Comparison of ENCODE assay signal across 18 mouse cellular contexts in genomic region chr4:132529344-132529743, GRCm38 (mm10). TPM values are rescaled to one million over a fixed set of nuclear protein-coding genes. Genes with fewer than 3 reads are reported as not detected.
DNase-seq lines count a peak whose midpoint lies in the region; ATAC-seq and TF ChIP-seq lines count a peak whose summit lies in the region.
"Had no signal": no experiment of that assay in that cellular context is flagged by ENCODE, and none has a peak within 500 bp of the region (broad histone marks: within the 10 kb centered on the region; RNA-seq: fewer than 3 reads in every experiment).

No protein-coding gene starts in this region.

- H3K4me3 ChIP-seq in CH12.LX (replicated peaks in 1 of 3; ENCODE audit: low read depth in 2 of 3, low read length in 2 of 3, poor library complexity in 1 of 3) = no peak overlapping the region
- H3K4me3 ChIP-seq in megakaryocyte, embryonic 14.5 days (replicated peaks) = peak overlapping the region; percentile 62
- H3K4me3 ChIP-seq in hindbrain, embryonic 12.5 days = no peak overlapping the region
- no peak overlapping the region for H3K4me3 ChIP-seq in midbrain, embryonic 10.5 days
- H3K4me3 ChIP-seq: embryonic facial prominence, embryonic 12.5 days; forebrain, embryonic 13.5 days; gastrocnemius, adult 2 months; heart, embryonic 10.5 days; limb, embryonic 10.5 days had no signal

- no peaks in the 10 kb centered on the region for H3K27me3 ChIP-seq in CH12.LX (replicated peaks)
- no peaks in the 10 kb centered on the region for H3K27me3 ChIP-seq in megakaryocyte, embryonic 14.5 days (replicated peaks)
- H3K27me3 ChIP-seq in hindbrain, embryonic 12.5 days = no peaks in the 10 kb centered on the region
- no peaks in the 10 kb centered on the region for H3K27me3 ChIP-seq in midbrain, embryonic 10.5 days (ENCODE audit: low read depth, poor library complexity, severe bottlenecking)
- H3K27me3 ChIP-seq: embryonic facial prominence, embryonic 12.5 days; forebrain, embryonic 13.5 days; Patski had no signal

- peaks cover 5% of the 10 kb centered on the region; the same call in 1 of the 2 replicates for H3K79me2 ChIP-seq in CH12.LX (replicated peaks; ENCODE audit: control insufficient read depth, extremely low read depth, insufficient read depth, poor library complexity, severe bottlenecking)

- H3K27ac ChIP-seq in CH12.LX (ENCODE audit: insufficient read depth, low read depth) = no peak overlapping the region
- H3K27ac ChIP-seq in hindbrain, embryonic 12.5 days = no peak overlapping the region
- no peak overlapping the region for H3K27ac ChIP-seq in midbrain, embryonic 10.5 days (replicated peaks)
- H3K27ac ChIP-seq: embryonic facial prominence, embryonic 12.5 days; forebrain, embryonic 13.5 days; gastrocnemius, adult 2 months; heart, embryonic 10.5 days; limb, embryonic 10.5 days had no signal

- no peak for TF ChIP-seq POLR2A in CH12.LX (IDR thresholded peaks at IDR 0.05; ENCODE audit: low read depth, low read length)

- H3K4me1 ChIP-seq in CH12.LX (ENCODE audit: control insufficient read depth in 1 of 2, insufficient read depth in 2 of 2) = peaks cover 4 to 23% of the 10 kb centered on the region in 2 experiments
- H3K4me1 ChIP-seq in megakaryocyte, embryonic 14.5 days = peaks cover 79% of the 10 kb centered on the region
- peaks cover 18% of the 10 kb centered on the region for H3K4me1 ChIP-seq in hindbrain, embryonic 12.5 days
- H3K4me1 ChIP-seq in midbrain, embryonic 10.5 days = peaks cover 32% of the 10 kb centered on the region

- H3K4me2 ChIP-seq in CH12.LX (ENCODE audit: insufficient read depth, low read depth, poor library complexity, severe bottlenecking) = no peak overlapping the region
- no peak overlapping the region for H3K4me2 ChIP-seq in hindbrain, embryonic 12.5 days (replicated peaks)
- H3K4me2 ChIP-seq: embryonic facial prominence, embryonic 12.5 days; forebrain, embryonic 13.5 days had no signal

- no peak for ATAC-seq in hindbrain, embryonic 12.5 days (ENCODE audit: low FRiP score)
- ATAC-seq: forebrain, embryonic 13.5 days; intestine, embryonic 16.5 days; Patski had no signal

- no peak for TF ChIP-seq CTCF in CH12.LX (conservative IDR thresholded peaks at IDR 0.05 in 1 of 2, IDR thresholded peaks at IDR 0.05 in 1 of 2; ENCODE audit: low read depth in 2 of 2, low read length in 2 of 2)

- H3K9ac ChIP-seq in CH12.LX (ENCODE audit: insufficient read depth, low read depth) = no peak overlapping the region
- no peak overlapping the region for H3K9ac ChIP-seq in hindbrain, embryonic 12.5 days
- H3K9ac ChIP-seq: embryonic facial prominence, embryonic 12.5 days; forebrain, embryonic 13.5 days had no signal

- in situ Hi-C loops in CH12.LX (cut with MboI; ENCODE audit: low pct_ligation_motif_present, low pct_unique_long_range_greater_than_20kb, low sequenced_read_pairs) = no loop called here

- no peak for TF ChIP-seq RAD21 in CH12.LX (IDR thresholded peaks at IDR 0.05; ENCODE audit: low read depth, low read length)

- TF ChIP-seq EP300 in CH12.LX (IDR thresholded peaks at IDR 0.05; ENCODE audit: low read length) = no peak

- WGBS in large intestine, adult 2 months = 15% methylated on average over 4 of the region's 4 CpGs
- 88% methylated on average over 4 of the region's 4 CpGs for WGBS in hindbrain, embryonic 12.5 days
- 92% methylated on average over 4 of the region's 4 CpGs for WGBS in midbrain, embryonic 10.5 days

- dilution Hi-C loops in CH12.LX (cut with MboI; ENCODE audit: extremely low pct_ligation_motif_present, extremely low pct_unique_long_range_greater_than_20kb, low sequenced_read_pairs) = no loop called here

- no peaks in the 10 kb centered on the region for H3K9me3 ChIP-seq in CH12.LX (replicated peaks; ENCODE audit: low read length)
- no peaks in the 10 kb centered on the region for H3K9me3 ChIP-seq in megakaryocyte, embryonic 14.5 days
- no peaks in the 10 kb centered on the region for H3K9me3 ChIP-seq in hindbrain, embryonic 12.5 days (replicated peaks)
- no peaks in the 10 kb centered on the region for H3K9me3 ChIP-seq in midbrain, embryonic 10.5 days (replicated peaks)
- H3K9me3 ChIP-seq: embryonic facial prominence, embryonic 12.5 days; forebrain, embryonic 13.5 days; heart, embryonic 10.5 days; limb, embryonic 10.5 days had no signal

- peak; percentile 51 for DNase-seq in kidney, adult 11 months
- DNase-seq in kidney, adult 18-20 months = no peak
- DNase-seq in CH12.LX (ENCODE audit: extremely low read depth) = peak; percentile 24
- peak; percentile 87 for DNase-seq in large intestine, adult 2 months (ENCODE audit: low read depth, low spot score)
- DNase-seq in midbrain, embryonic 10.5 days (ENCODE audit: low spot score) = no peak
- no peak for DNase-seq in Muller cell, postnatal 12 days (ENCODE audit: inconsistent ontology term)
- DNase-seq: cerebellum, postnatal 10 days; gastrocnemius, adult 2 months; heart, postnatal 4 days; lung, postnatal 4 days had no signal

- peaks cover 0 to 24% of the 10 kb centered on the region in 2 experiments for H3K36me3 ChIP-seq in CH12.LX (replicated peaks in 1 of 2; ENCODE audit: control insufficient read depth in 1 of 2, insufficient read depth in 1 of 2, low read length in 1 of 2)
- H3K36me3 ChIP-seq in megakaryocyte, embryonic 14.5 days (replicated peaks; ENCODE audit: low read length) = peaks cover 27% of the 10 kb centered on the region
- H3K36me3 ChIP-seq in hindbrain, embryonic 12.5 days = peaks cover 19% of the 10 kb centered on the region
- peaks cover 30% of the 10 kb centered on the region for H3K36me3 ChIP-seq in midbrain, embryonic 10.5 days

TF ChIP-seq in CH12.LX, 34 proteins besides CTCF, POLR2A, EP300 and RAD21:
- TF ChIP-seq POLR2AphosphoS2 (IDR thresholded peaks at IDR 0.05; ENCODE audit: low read depth, low read length) = 0 out of 2 replicates have a peak, but pooled peaks have one; percentile 49
- TF ChIP-seq E2F4 (IDR thresholded peaks at IDR 0.05; ENCODE audit: insufficient replicate concordance, low read depth, low read length) = no peak
- no peak for TF ChIP-seq GABPA (IDR thresholded peaks at IDR 0.05; ENCODE audit: insufficient replicate concordance, low read depth, low read length)

RNA-seq across cellular contexts. Expression of gene Atpif1, which starts 4.1 kb away (rescaled TPM):
- total RNA-seq in CH12.LX (2012; rRNA removed) (263 and 292 TPM in 2 replicates), CH12.LX (2014; rRNA removed) (342 and 353 TPM in 2 replicates)
- 397 TPM in 2 replicates for polyA plus RNA-seq in CH12.LX (2012; ENCODE audit: insufficient read length, low read depth)
- 183 and 254 TPM in 2 replicates for polyA plus RNA-seq in large intestine, adult 2 months (2012; rRNA removed)
- polyA plus RNA-seq in megakaryocyte, embryonic 14.5 days (2012; ENCODE audit: insufficient read depth, low replicate concordance) = 55.6 and 352 TPM in 2 replicates
- 1,136 and 1,234 TPM in 2 replicates for polyA plus RNA-seq in hindbrain, embryonic 12.5 days (2016; fragmentation: Nextera tagmentation; extraction: Ambion mirVana)
- 965 and 979 TPM in 2 replicates for polyA plus RNA-seq in midbrain, embryonic 10.5 days (2016; fragmentation: Nextera tagmentation; extraction: Ambion mirVana)

RNA-seq across cellular contexts. Expression of gene Dnajc8, which starts 6.0 kb away (rescaled TPM):
- 117 and 129 TPM in 2 replicates for total RNA-seq in CH12.LX (2012; rRNA removed)
- total RNA-seq in CH12.LX (2014; rRNA removed) = 187 and 189 TPM in 2 replicates
- polyA plus RNA-seq in CH12.LX (2012; ENCODE audit: insufficient read length, low read depth) = 319 and 325 TPM in 2 replicates
- polyA plus RNA-seq in large intestine, adult 2 months (2012; rRNA removed) = 24.4 and 25.3 TPM in 2 replicates
- 96.7 and 198 TPM in 2 replicates for polyA plus RNA-seq in megakaryocyte, embryonic 14.5 days (2012; ENCODE audit: insufficient read depth, low replicate concordance)
- 159 and 164 TPM in 2 replicates for polyA plus RNA-seq in hindbrain, embryonic 12.5 days (2016; fragmentation: Nextera tagmentation; extraction: Ambion mirVana)
- polyA plus RNA-seq in midbrain, embryonic 10.5 days (2016; fragmentation: Nextera tagmentation; extraction: Ambion mirVana) = 203 and 216 TPM in 2 replicates

RNA-seq across cellular contexts. Expression of gene Sesn2, which starts 19.0 kb away (rescaled TPM):
- 44.3 and 68.1 TPM in 2 replicates for total RNA-seq in CH12.LX (2012; rRNA removed)
- total RNA-seq in CH12.LX (2014; rRNA removed) = 35.4 and 35.6 TPM in 2 replicates
- polyA plus RNA-seq in CH12.LX (2012; ENCODE audit: insufficient read length, low read depth) = 31.5 and 40.1 TPM in 2 replicates
- polyA plus RNA-seq in large intestine, adult 2 months (2012; rRNA removed) = 6.5 and 6.8 TPM in 2 replicates
- 23.7 and 27.2 TPM in 2 replicates for polyA plus RNA-seq in megakaryocyte, embryonic 14.5 days (2012; ENCODE audit: insufficient read depth, low replicate concordance)
- 11.1 and 12.1 TPM in 2 replicates for polyA plus RNA-seq in hindbrain, embryonic 12.5 days (2016; fragmentation: Nextera tagmentation; extraction: Ambion mirVana)
- 13.0 and 14.7 TPM in 2 replicates for polyA plus RNA-seq in midbrain, embryonic 10.5 days (2016; fragmentation: Nextera tagmentation; extraction: Ambion mirVana)

RNA-seq across cellular contexts. Expression of gene Ptafr, which starts 34.5 kb away (rescaled TPM):
- total RNA-seq in CH12.LX (2012; rRNA removed) (0.04 TPM in 1 of 2 replicates, not detected in the other), CH12.LX (2014; rRNA removed) (0.31 and 0.34 TPM in 2 replicates)
- polyA plus RNA-seq in CH12.LX (2012; ENCODE audit: insufficient read length, low read depth) = 0.65 and 1.1 TPM in 2 replicates
- polyA plus RNA-seq in large intestine, adult 2 months (2012; rRNA removed) = 2.1 and 4.1 TPM in 2 replicates
- polyA plus RNA-seq in megakaryocyte, embryonic 14.5 days (2012; ENCODE audit: insufficient read depth, low replicate concordance) = 3.1 TPM in 1 of 2 replicates, not detected in the other
- polyA plus RNA-seq in hindbrain, embryonic 12.5 days (2016; fragmentation: Nextera tagmentation; extraction: Ambion mirVana) = 0.34 and 0.76 TPM in 2 replicates
- 0.41 and 0.56 TPM in 2 replicates for polyA plus RNA-seq in midbrain, embryonic 10.5 days (2016; fragmentation: Nextera tagmentation; extraction: Ambion mirVana)
- polyA plus RNA-seq: Patski had no signal

Comparison
In these comparisons a context has a peak if more than half of its experiments do, and no peak if none do; other contexts are left out.
1. DNase-seq: peak in kidney, adult 11 months (single experiment), CH12.LX (single experiment) and large intestine, adult 2 months (single experiment); none in kidney, adult 18-20 months (single experiment), midbrain, embryonic 10.5 days (single experiment) and Muller cell, postnatal 12 days (single experiment).